Mouse (Mus musculus) adipocyte (in vitro differentiated cells): ENCODE data around the gene Dpf1.

ENCODE experiments used
- DNase-seq: peaks from one replicate; pipeline ENCODE4 v3.0.0-alpha.2; 2016; ENCODE audit warnings: low spot score

Gene Dpf1

GRCm38 (mm10) chr7:29309749-29310148 lies 6.0 kb downstream of the Dpf1 start:
- DNase-seq: no peak

- no peak for DNase-seq
Measured at GRCm38 (mm10) chr7:29313051-29313450, 9.3 kb downstream of the Dpf1 start.

- DNase-seq: no peak
Measured at GRCm38 (mm10) chr7:29313572-29314261, 10.0 kb downstream of the Dpf1 start.

GRCm38 (mm10) chr7:29314844-29315628 lies 11.3 kb downstream of the Dpf1 start:
- no peak for DNase-seq

- no peak for DNase-seq
Measured at GRCm38 (mm10) chr7:29316137-29316734, 12.5 kb downstream of the Dpf1 start.

GRCm38 (mm10) chr7:29316976-29317375 lies 13.2 kb downstream of the Dpf1 start:
- DNase-seq: no peak

GRCm38 (mm10) chr7:29317558-29317957 lies 13.8 kb downstream of the Dpf1 start:
- DNase-seq: no peak

- no peak for DNase-seq
Measured at GRCm38 (mm10) chr7:29318115-29318911, 14.6 kb downstream of the Dpf1 start.

GRCm38 (mm10) chr7:29319337-29320307 lies 15.9 kb downstream of the Dpf1 start:
- no peak for DNase-seq

- DNase-seq: no peak
Measured at GRCm38 (mm10) chr7:29327087-29327486, 23.3 kb downstream of the Dpf1 start.

GRCm38 (mm10) chr7:29328984-29329383 lies 25.2 kb downstream of the Dpf1 start:
- DNase-seq: no peak

- DNase-seq: no peak
Measured at GRCm38 (mm10) chr7:29334156-29334555, 30.4 kb downstream of the Dpf1 start.

GRCm38 (mm10) chr7:29335276-29335675 lies 31.5 kb downstream of the Dpf1 start:
- DNase-seq: no peak

- DNase-seq: peak; percentile 8
Measured at GRCm38 (mm10) chr7:29335841-29336671, 32.3 kb downstream of the Dpf1 start.

- DNase-seq: no peak
Measured at GRCm38 (mm10) chr7:29336795-29337319, 33.1 kb downstream of the Dpf1 start.

GRCm38 (mm10) chr7:29337766-29338165 lies 34.0 kb downstream of the Dpf1 start:
- no peak for DNase-seq

GRCm38 (mm10) chr7:29338351-29338919 lies 34.7 kb downstream of the Dpf1 start:
- DNase-seq: peak; percentile 27

- peak; percentile 16 for DNase-seq
Measured at GRCm38 (mm10) chr7:29338984-29339679, 35.4 kb downstream of the Dpf1 start.

GRCm38 (mm10) chr7:29340247-29340646 lies 36.5 kb downstream of the Dpf1 start:
- DNase-seq: no peak
